28 mouse cellular contexts compared by ENCODE assay signal in the genomic region with DNA sequence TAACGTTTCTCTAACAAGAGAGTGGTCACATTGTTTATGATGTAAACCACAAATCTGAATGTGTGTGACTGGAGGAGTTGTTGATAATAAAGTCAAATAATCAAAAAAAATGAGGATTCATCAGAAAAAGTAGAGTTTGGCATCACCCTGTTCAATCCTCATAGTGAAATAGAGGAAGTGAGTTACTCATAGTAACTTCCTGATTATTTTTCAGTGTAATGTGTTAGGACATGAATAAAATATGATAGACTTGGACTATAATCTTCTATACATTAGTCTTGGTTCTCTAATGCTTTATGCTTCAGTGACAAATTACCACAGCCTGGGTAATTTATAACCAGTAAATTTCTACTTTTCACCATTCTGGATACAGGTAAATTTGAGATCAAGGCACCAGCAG.
DNase-seq lines count a peak whose midpoint lies in the region; ATAC-seq and TF ChIP-seq lines count a peak whose summit lies in the region.
"Had no signal": no experiment of that assay in that cellular context is flagged by ENCODE, and none has a peak within 500 bp of the region (broad histone marks: within the 10 kb centered on the region; RNA-seq: fewer than 3 reads in every experiment).

No protein-coding gene starts in this region.

- no peak for TF ChIP-seq CTCF in MEL (IDR thresholded peaks at IDR 0.05 in 2 of 3, conservative IDR thresholded peaks at IDR 0.05 in 1 of 3; ENCODE audit: control insufficient read depth in 1 of 3, insufficient read depth in 1 of 3, low read depth in 2 of 3, low read length in 3 of 3, poor library complexity in 1 of 3, severe bottlenecking in 1 of 3)
- TF ChIP-seq CTCF in liver, postnatal 0 days (IDR thresholded peaks at IDR 0.05; ENCODE audit: low read depth) = no peak

- H3K4me1 ChIP-seq in MEL (ENCODE audit: control insufficient read depth in 1 of 2, insufficient read depth in 2 of 2, low read length in 2 of 2) = peaks cover 0 to 2% of the 10 kb centered on the region in 2 experiments; a peak in 1 of 4 replicates
- H3K4me1 ChIP-seq in liver, postnatal 0 days (ENCODE audit: insufficient read depth) = no peaks in the 10 kb centered on the region
- H3K4me1 ChIP-seq: forebrain, embryonic 10.5 days; forebrain, embryonic 13.5 days; heart, embryonic 15.5 days; hindbrain, embryonic 10.5 days; hindbrain, embryonic 13.5 days had no signal

- peaks cover 0 to 5% of the 10 kb centered on the region in 2 experiments; a peak in 2 of 4 replicates for H3K36me3 ChIP-seq in MEL (ENCODE audit: control insufficient read depth in 1 of 2, insufficient read depth in 2 of 2, low read length in 2 of 2)
- no peaks in the 10 kb centered on the region for H3K36me3 ChIP-seq in liver, postnatal 0 days (replicated peaks; ENCODE audit: insufficient read depth, low read length)
- H3K36me3 ChIP-seq: forebrain, embryonic 10.5 days; heart, embryonic 12.5 days; heart, embryonic 15.5 days; hindbrain, embryonic 10.5 days; hindbrain, embryonic 13.5 days had no signal

- no peak overlapping the region for H3K27ac ChIP-seq in MEL (ENCODE audit: control insufficient read depth, low read depth, low read length)
- no peak overlapping the region for H3K27ac ChIP-seq in liver, postnatal 0 days (ENCODE audit: low read depth)
- H3K27ac ChIP-seq: forebrain, embryonic 10.5 days; forebrain, embryonic 13.5 days; gastrocnemius, adult 2 months; heart, embryonic 15.5 days; hindbrain, embryonic 10.5 days; hindbrain, embryonic 13.5 days had no signal

- no peaks in the 10 kb centered on the region for H3K79me2 ChIP-seq in MEL (ENCODE audit: control insufficient read depth, insufficient read depth, low read length, poor library complexity)

- ATAC-seq in granulocyte monocyte progenitor cell, adult 5-6 weeks (replicated peaks; ENCODE audit: poor library complexity, severe bottlenecking) = peak; percentile 61
- peak; percentile 56 for ATAC-seq in megakaryocyte progenitor cell, adult 5-6 weeks (replicated peaks; ENCODE audit: poor library complexity)
- no peak for ATAC-seq in liver, postnatal 0 days
- ATAC-seq: CD4-positive, CD25-positive, alpha-beta regulatory T cell, adult 4 months; forebrain, embryonic 13.5 days; forebrain, embryonic 16.5 days; hindbrain, embryonic 16.5 days; Patski had no signal

- H3K4me2 ChIP-seq in liver, postnatal 0 days (ENCODE audit: low read depth, low read length) = no peak overlapping the region
- H3K4me2 ChIP-seq: forebrain, embryonic 13.5 days; heart, embryonic 12.5 days; heart, embryonic 15.5 days; hindbrain, embryonic 13.5 days had no signal

- DNase-seq in MEL (ENCODE audit: low read depth, low spot score) = peak; percentile 32
- DNase-seq in left cerebral cortex, adult 9 months (ENCODE audit: low spot score in 2 of 2) = no peak
- DNase-seq in spleen, postnatal 10 days (ENCODE audit: low spot score in 2 of 2) = no peak
- no peak for DNase-seq in urinary bladder, postnatal 25 days (ENCODE audit: low spot score)
- DNase-seq in liver, postnatal 0 days = no peak
- DNase-seq: adrenal gland, postnatal 10 days; adrenal gland, postnatal 36 days; cerebellum, adult 11-12 months; cerebellum, adult 8-10 months; cerebellum, postnatal 10 days; cerebellum, postnatal 36 days; gastrocnemius, adult 2 months; gastrocnemius, postnatal 14 days; heart, adult 18-20 months; heart, postnatal 10 days; heart, postnatal 36 days had no signal

- H3K9ac ChIP-seq in MEL (ENCODE audit: control insufficient read depth, low read depth, low read length, poor library complexity, severe bottlenecking) = no peak overlapping the region
- H3K9ac ChIP-seq in liver, postnatal 0 days (replicated peaks) = no peak overlapping the region
- H3K9ac ChIP-seq: forebrain, embryonic 13.5 days; heart, embryonic 12.5 days; heart, embryonic 15.5 days; hindbrain, embryonic 13.5 days had no signal

- no peak; a peak in 1 of 4 replicates for TF ChIP-seq EP300 in MEL (IDR thresholded peaks at IDR 0.05; ENCODE audit: low read depth in 1 of 2, low read length in 2 of 2)
- no peak for TF ChIP-seq EP300 in liver, postnatal 0 days (IDR thresholded peaks at IDR 0.05; ENCODE audit: low read depth)

- WGBS in liver, postnatal 0 days (ENCODE audit: insufficient replicate concordance) = 23% methylated on average over 1 of the region's 1 CpGs

- H3K4me3 ChIP-seq in MEL (ENCODE audit: control insufficient read depth in 1 of 2, insufficient read depth in 1 of 2, low read depth in 2 of 2, low read length in 2 of 2) = no peak overlapping the region
- no peak overlapping the region for H3K4me3 ChIP-seq in liver, postnatal 0 days (ENCODE audit: low read depth, low read length)
- H3K4me3 ChIP-seq: forebrain, embryonic 10.5 days; forebrain, embryonic 13.5 days; gastrocnemius, adult 2 months; heart, embryonic 12.5 days; heart, embryonic 15.5 days; hindbrain, embryonic 10.5 days; hindbrain, embryonic 13.5 days had no signal

- TF ChIP-seq POLR2A in MEL (IDR thresholded peaks at IDR 0.05; ENCODE audit: control insufficient read depth in 1 of 2, insufficient read depth in 1 of 2, low read depth in 1 of 2, low read length in 2 of 2, poor library complexity in 1 of 2) = no peak

- no peaks in the 10 kb centered on the region for H3K9me3 ChIP-seq in MEL (replicated peaks; ENCODE audit: insufficient read depth, low read length)
- H3K9me3 ChIP-seq in liver, postnatal 0 days (ENCODE audit: low read length) = no peaks in the 10 kb centered on the region
- H3K9me3 ChIP-seq: forebrain, embryonic 10.5 days; forebrain, embryonic 13.5 days; heart, embryonic 12.5 days; heart, embryonic 15.5 days; hindbrain, embryonic 10.5 days; hindbrain, embryonic 13.5 days had no signal

- H3K27me3 ChIP-seq in MEL (ENCODE audit: control insufficient read depth in 1 of 2, insufficient read depth in 2 of 2, low read length in 2 of 2) = no peaks in the 10 kb centered on the region
- no peaks in the 10 kb centered on the region for H3K27me3 ChIP-seq in liver, postnatal 0 days (ENCODE audit: insufficient read depth, low read length)
- H3K27me3 ChIP-seq: forebrain, embryonic 13.5 days; heart, embryonic 12.5 days; heart, embryonic 15.5 days; hindbrain, embryonic 13.5 days; Patski had no signal

- TF ChIP-seq RAD21 in MEL (IDR thresholded peaks at IDR 0.05; ENCODE audit: low read depth, low read length) = no peak

TF ChIP-seq in MEL, 35 proteins besides CTCF, POLR2A, EP300 and RAD21:
- no peak for TF ChIP-seq POLR2AphosphoS5 (IDR thresholded peaks at IDR 0.05; ENCODE audit: borderline replicate concordance, low read depth, low read length)
- 0 out of 2 replicates have a peak, but pooled peaks have one; percentile 34 for TF ChIP-seq ZNF384 (IDR thresholded peaks at IDR 0.05; ENCODE audit: low read depth, low read length)
- 0 out of 2 replicates have a peak, but pooled peaks have one; percentile 22 for TF ChIP-seq ELF1 (IDR thresholded peaks at IDR 0.05; ENCODE audit: low read depth, low read length)
TF ChIP-seq in MEL: peak in this region for 2.
